ENCODE assay signal across 8 mouse cellular contexts in genomic region chr2:132263421-132264265, GRCm38 (mm10). TPM values are rescaled to one million over a fixed set of nuclear protein-coding genes. Genes with fewer than 3 reads are reported as not detected.
DNase-seq lines count a peak whose midpoint lies in the region; ATAC-seq lines count a peak whose summit lies in the region.

No protein-coding gene starts in this region.

- H3K27me3 ChIP-seq in lung, embryonic 15.5 days: no peaks in the 10 kb centered on the region
- H3K27me3 ChIP-seq in forebrain, embryonic 15.5 days: no peaks in the 10 kb centered on the region
- no peaks in the 10 kb centered on the region for H3K27me3 ChIP-seq in kidney, embryonic 16.5 days (ENCODE audit: insufficient read depth, low read length)
- no peaks in the 10 kb centered on the region for H3K27me3 ChIP-seq in midbrain, embryonic 10.5 days (ENCODE audit: low read depth, poor library complexity, severe bottlenecking)

- no peak for DNase-seq in lung, postnatal 14 days
- peak; percentile 51 for DNase-seq in midbrain, embryonic 10.5 days (ENCODE audit: low spot score)
- peak; percentile 31 to 73 for DNase-seq in spleen, postnatal 4 days (ENCODE audit: low spot score in 2 of 2)
- no peak for DNase-seq in frontal cortex, postnatal 14 days (ENCODE audit: low spot score in 2 of 2)

- peak overlapping the region; percentile 73 for H3K4me2 ChIP-seq in lung, embryonic 15.5 days
- H3K4me2 ChIP-seq in forebrain, embryonic 15.5 days (replicated peaks): peak overlapping the region; percentile 61
- peak overlapping the region; percentile 69 for H3K4me2 ChIP-seq in kidney, embryonic 16.5 days (replicated peaks; ENCODE audit: low read depth, low read length)

- peak overlapping the region; percentile 98 for H3K4me3 ChIP-seq in lung, embryonic 15.5 days
- H3K4me3 ChIP-seq in forebrain, embryonic 15.5 days: peak overlapping the region; percentile 95
- H3K4me3 ChIP-seq in kidney, embryonic 16.5 days (ENCODE audit: low read length): peak overlapping the region; percentile 96
- H3K4me3 ChIP-seq in midbrain, embryonic 10.5 days: peak overlapping the region; percentile 92

- H3K9ac ChIP-seq in lung, embryonic 15.5 days: peak overlapping the region; percentile 97
- H3K9ac ChIP-seq in forebrain, embryonic 15.5 days (replicated peaks): peak overlapping the region; percentile 92
- peak overlapping the region; percentile 88 for H3K9ac ChIP-seq in kidney, embryonic 16.5 days (replicated peaks; ENCODE audit: low read length)

- WGBS in lung, embryonic 15.5 days: 1% methylated on average over 47 of the region's 47 CpGs
- WGBS in forebrain, embryonic 15.5 days: under 1% methylated on average over 47 of the region's 47 CpGs
- WGBS in kidney, embryonic 16.5 days: under 1% methylated on average over 47 of the region's 47 CpGs
- under 1% methylated on average over 47 of the region's 47 CpGs for WGBS in midbrain, embryonic 10.5 days

- peaks cover 15% of the 10 kb centered on the region for H3K4me1 ChIP-seq in lung, embryonic 15.5 days
- H3K4me1 ChIP-seq in forebrain, embryonic 15.5 days: peaks cover 17% of the 10 kb centered on the region
- peaks cover 10% of the 10 kb centered on the region for H3K4me1 ChIP-seq in kidney, embryonic 16.5 days (ENCODE audit: insufficient read depth, low read length)
- H3K4me1 ChIP-seq in midbrain, embryonic 10.5 days: peaks cover 22% of the 10 kb centered on the region

- no peaks in the 10 kb centered on the region for H3K36me3 ChIP-seq in lung, embryonic 15.5 days
- H3K36me3 ChIP-seq in forebrain, embryonic 15.5 days: no peaks in the 10 kb centered on the region
- H3K36me3 ChIP-seq in kidney, embryonic 16.5 days (ENCODE audit: insufficient read depth, low read length): no peaks in the 10 kb centered on the region
- no peaks in the 10 kb centered on the region for H3K36me3 ChIP-seq in midbrain, embryonic 10.5 days

- ATAC-seq in lung, embryonic 15.5 days (ENCODE audit: borderline replicate concordance, extremely low read depth, low FRiP score, low TSS enrichment): no peak
- peak; percentile 22 for ATAC-seq in cerebellum, adult (ENCODE audit: insufficient number of reproducible peaks, low FRiP score, low TSS enrichment)
- peak; percentile 20; the same call in 1 of the 2 replicates for ATAC-seq in forebrain, embryonic 15.5 days (replicated peaks)
- peak; percentile 72; the same call in 1 of the 2 replicates for ATAC-seq in kidney, embryonic 16.5 days (ENCODE audit: low FRiP score, low TSS enrichment)

- H3K27ac ChIP-seq in lung, embryonic 15.5 days: peak overlapping the region; percentile 77
- H3K27ac ChIP-seq in forebrain, embryonic 15.5 days (replicated peaks): peak overlapping the region; percentile 76
- H3K27ac ChIP-seq in kidney, embryonic 16.5 days (ENCODE audit: low read length): peak overlapping the region; percentile 81
- peak overlapping the region; percentile 93 for H3K27ac ChIP-seq in midbrain, embryonic 10.5 days (replicated peaks)

- H3K9me3 ChIP-seq in lung, embryonic 15.5 days: no peaks in the 10 kb centered on the region
- no peaks in the 10 kb centered on the region for H3K9me3 ChIP-seq in forebrain, embryonic 15.5 days
- H3K9me3 ChIP-seq in kidney, embryonic 16.5 days (ENCODE audit: low read length): no peaks in the 10 kb centered on the region
- H3K9me3 ChIP-seq in midbrain, embryonic 10.5 days (replicated peaks): no peaks in the 10 kb centered on the region

RNA-seq across cellular contexts. Expression of gene Cds2, which starts 0.7 kb away (rescaled TPM):
- 24.4 and 24.6 TPM in 2 replicates for polyA plus RNA-seq in lung, embryonic 15.5 days (2015; fragmentation: Nextera tagmentation; extraction: Ambion mirVana)
- 25.7 and 27.6 TPM in 2 replicates for polyA plus RNA-seq in forebrain, embryonic 15.5 days (2015; fragmentation: Nextera tagmentation; extraction: Ambion mirVana)
- 26.6 and 28.1 TPM in 2 replicates for polyA plus RNA-seq in kidney, embryonic 16.5 days (2015; fragmentation: Nextera tagmentation; extraction: Ambion mirVana)
- polyA plus RNA-seq in midbrain, embryonic 10.5 days (2016; fragmentation: Nextera tagmentation; extraction: Ambion mirVana): 21.4 and 22.7 TPM in 2 replicates

RNA-seq across cellular contexts. Expression of gene Pcna, which starts 10.5 kb away (rescaled TPM):
- polyA plus RNA-seq in lung, embryonic 15.5 days (2015; fragmentation: Nextera tagmentation; extraction: Ambion mirVana): 284 and 298 TPM in 2 replicates
- 190 and 193 TPM in 2 replicates for polyA plus RNA-seq in forebrain, embryonic 15.5 days (2015; fragmentation: Nextera tagmentation; extraction: Ambion mirVana)
- 248 and 265 TPM in 2 replicates for polyA plus RNA-seq in kidney, embryonic 16.5 days (2015; fragmentation: Nextera tagmentation; extraction: Ambion mirVana)
- 383 and 428 TPM in 2 replicates for polyA plus RNA-seq in midbrain, embryonic 10.5 days (2016; fragmentation: Nextera tagmentation; extraction: Ambion mirVana)

RNA-seq across cellular contexts. Expression of gene Tmem230, which starts 16.0 kb away (rescaled TPM):
- polyA plus RNA-seq in lung, embryonic 15.5 days (2015; fragmentation: Nextera tagmentation; extraction: Ambion mirVana): 43.6 and 46.2 TPM in 2 replicates
- 47.1 and 47.2 TPM in 2 replicates for polyA plus RNA-seq in forebrain, embryonic 15.5 days (2015; fragmentation: Nextera tagmentation; extraction: Ambion mirVana)
- 49.8 and 50.1 TPM in 2 replicates for polyA plus RNA-seq in kidney, embryonic 16.5 days (2015; fragmentation: Nextera tagmentation; extraction: Ambion mirVana)
- polyA plus RNA-seq in midbrain, embryonic 10.5 days (2016; fragmentation: Nextera tagmentation; extraction: Ambion mirVana): 40.3 and 47.6 TPM in 2 replicates

Comparison
In these comparisons a context has a peak if more than half of its experiments do, and no peak if none do; other contexts are left out.
1. DNase-seq: peak in midbrain, embryonic 10.5 days (single experiment) and spleen, postnatal 4 days (2 of 2); none in lung, postnatal 14 days (single experiment) and frontal cortex, postnatal 14 days (0 of 2).
2. Peak in every context shown above with its lines, with median percentiles within 50 percentile points of each other: H3K27ac ChIP-seq, H3K4me2 ChIP-seq, H3K4me3 ChIP-seq and H3K9ac ChIP-seq.